Mouse (Mus musculus): Measurements from ENCODE around the gene Tmem120a. TPM values are rescaled to one million over a fixed set of nuclear protein-coding genes. Genes with fewer than 3 reads are reported as not detected.

The Tmem120a gene
- polyA plus RNA-seq, 1 experiment from 2014 or later: 37.4 TPM

DNA sequence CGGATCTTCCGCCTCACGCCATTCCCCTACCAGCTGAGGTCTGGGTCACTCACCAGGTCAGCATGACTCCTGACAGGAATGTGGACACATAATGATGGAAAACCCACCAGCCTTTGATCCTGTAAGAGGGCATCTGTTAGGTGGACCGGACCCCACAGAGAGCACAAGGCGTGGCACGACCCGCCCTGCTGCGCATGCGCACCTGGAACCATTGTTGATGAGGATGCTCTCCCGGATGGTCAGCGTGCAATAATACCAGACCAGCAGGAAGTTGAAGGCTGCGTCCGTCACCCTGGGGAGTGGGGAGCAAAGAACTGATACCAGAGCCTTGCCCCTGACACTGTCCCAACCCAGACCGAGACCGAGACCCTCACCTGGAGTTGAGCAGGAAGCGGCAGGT lies 7.7 kb downstream of the Tmem120a start:
- Histone ChIP-seq H3K4me1 (replicated peaks; ENCODE audit: control insufficient read depth, insufficient read depth) (no peaks in the 10 kb centered on the region), H3K27me3 (ENCODE audit: control insufficient read depth, insufficient read depth, low read length) (no peaks in the 10 kb centered on the region), H3K9ac (ENCODE audit: low read length) (no peak overlapping the region), H3K27ac (replicated peaks) (no peak overlapping the region), H3K36me3 (ENCODE audit: control insufficient read depth, insufficient read depth, low read length) (peaks cover 39% of the 10 kb centered on the region), H3K4me2 (replicated peaks; ENCODE audit: low read depth) (no peak overlapping the region), H3K9me3 (ENCODE audit: control insufficient read depth, low read length) (no peaks in the 10 kb centered on the region), H3K4me3 (ENCODE audit: low read depth, low read length) (no peak overlapping the region)
- ATAC-seq (ENCODE audit: low FRiP score, low TSS enrichment) (no peak), DNase-seq (ENCODE audit: low spot score) (no peak)
- 85% methylated on average over 16 of the region's 16 CpGs for WGBS
- TF ChIP-seq CTCF (IDR thresholded peaks at IDR 0.05; ENCODE audit: low read depth) (no peak), EP300 (optimal IDR thresholded peaks at IDR 0.05) (no peak)

DNA sequence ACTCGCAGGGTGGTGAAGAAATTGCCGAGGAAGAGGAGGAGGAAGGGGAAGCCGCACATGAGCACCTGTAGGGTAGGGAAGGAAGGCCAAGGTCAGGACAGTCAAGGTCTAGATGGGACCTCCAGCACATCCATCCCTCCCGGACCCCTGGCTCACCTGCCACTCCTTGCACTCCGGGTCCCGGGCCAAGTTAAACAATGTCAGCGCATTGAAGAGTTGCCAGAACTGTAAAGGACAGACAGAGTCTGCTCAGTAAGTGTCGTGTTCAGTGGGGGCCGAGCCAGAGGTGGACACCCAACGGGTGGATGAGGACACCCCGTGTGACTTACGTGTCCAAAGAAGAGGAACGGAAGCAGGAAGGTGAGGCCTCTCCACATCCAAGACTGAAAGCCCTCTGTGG lies 8.5 kb downstream of the Tmem120a start:
- DNase-seq (ENCODE audit: low spot score): no peak
- Histone ChIP-seq H3K4me3 (ENCODE audit: low read depth, low read length) (no peak overlapping the region), H3K27me3 (ENCODE audit: control insufficient read depth, insufficient read depth, low read length) (no peaks in the 10 kb centered on the region), H3K4me2 (replicated peaks; ENCODE audit: low read depth) (no peak overlapping the region), H3K9ac (ENCODE audit: low read length) (no peak overlapping the region), H3K27ac (replicated peaks) (no peak overlapping the region), H3K9me3 (ENCODE audit: control insufficient read depth, low read length) (no peaks in the 10 kb centered on the region), H3K36me3 (ENCODE audit: control insufficient read depth, insufficient read depth, low read length) (peaks cover 46% of the 10 kb centered on the region), H3K4me1 (replicated peaks; ENCODE audit: control insufficient read depth, insufficient read depth) (no peaks in the 10 kb centered on the region)
- no peak for ATAC-seq (ENCODE audit: low FRiP score, low TSS enrichment)
- TF ChIP-seq EP300 (optimal IDR thresholded peaks at IDR 0.05) (no peak), CTCF (IDR thresholded peaks at IDR 0.05; ENCODE audit: low read depth) (no peak)
- WGBS: 82% methylated on average over 13 of the region's 13 CpGs

DNA sequence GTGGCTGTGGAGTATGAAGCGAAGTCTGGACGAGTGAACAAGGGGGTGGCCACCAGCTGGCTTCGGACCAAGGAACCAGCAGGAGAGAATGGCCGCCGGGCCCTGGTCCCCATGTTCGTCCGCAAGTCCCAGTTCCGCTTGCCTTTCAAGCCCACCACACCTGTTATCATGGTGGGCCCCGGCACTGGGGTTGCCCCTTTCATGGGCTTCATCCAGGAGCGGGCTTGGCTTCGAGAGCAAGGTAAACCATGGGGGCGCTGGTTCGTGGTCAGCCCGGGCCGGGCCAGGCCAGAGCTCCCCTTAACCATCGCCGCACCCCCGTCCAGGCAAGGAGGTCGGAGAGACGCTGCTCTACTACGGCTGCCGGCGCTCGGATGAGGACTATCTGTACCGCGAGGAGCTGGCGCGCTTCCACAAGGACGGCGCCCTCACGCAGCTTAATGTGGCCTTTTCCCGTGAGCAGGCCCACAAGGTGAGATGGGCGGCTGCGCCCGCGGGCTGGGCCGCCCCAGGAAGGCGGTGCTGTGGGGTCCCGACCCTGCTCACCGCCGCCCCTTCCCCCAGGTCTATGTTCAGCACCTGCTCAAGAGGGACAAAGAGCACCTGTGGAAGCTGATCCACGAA lies 10.1 kb downstream of the Tmem120a start:
- no peak overlapping the region for H3K27ac ChIP-seq (replicated peaks)
- no peaks in the 10 kb centered on the region for H3K9me3 ChIP-seq (ENCODE audit: control insufficient read depth, low read length)
- no peak overlapping the region for H3K9ac ChIP-seq (ENCODE audit: low read length)
- H3K27me3 ChIP-seq (ENCODE audit: control insufficient read depth, insufficient read depth, low read length): no peaks in the 10 kb centered on the region
- no peaks in the 10 kb centered on the region for H3K4me1 ChIP-seq (replicated peaks; ENCODE audit: control insufficient read depth, insufficient read depth)
- TF ChIP-seq EP300 (optimal IDR thresholded peaks at IDR 0.05): no peak
- no peak for TF ChIP-seq CTCF (IDR thresholded peaks at IDR 0.05; ENCODE audit: low read depth)
- H3K4me2 ChIP-seq (replicated peaks; ENCODE audit: low read depth): no peak overlapping the region
- H3K36me3 ChIP-seq (ENCODE audit: control insufficient read depth, insufficient read depth, low read length): peaks cover 60% of the 10 kb centered on the region
- whole genome bisulfite sequencing: 92% methylated on average over 42 of the region's 42 CpGs
- DNase-seq (ENCODE audit: low spot score): no peak
- peak; percentile 18; the same call in 1 of the 2 replicates for ATAC-seq (ENCODE audit: low FRiP score, low TSS enrichment)
- H3K4me3 ChIP-seq (ENCODE audit: low read depth, low read length): no peak overlapping the region

DNA sequence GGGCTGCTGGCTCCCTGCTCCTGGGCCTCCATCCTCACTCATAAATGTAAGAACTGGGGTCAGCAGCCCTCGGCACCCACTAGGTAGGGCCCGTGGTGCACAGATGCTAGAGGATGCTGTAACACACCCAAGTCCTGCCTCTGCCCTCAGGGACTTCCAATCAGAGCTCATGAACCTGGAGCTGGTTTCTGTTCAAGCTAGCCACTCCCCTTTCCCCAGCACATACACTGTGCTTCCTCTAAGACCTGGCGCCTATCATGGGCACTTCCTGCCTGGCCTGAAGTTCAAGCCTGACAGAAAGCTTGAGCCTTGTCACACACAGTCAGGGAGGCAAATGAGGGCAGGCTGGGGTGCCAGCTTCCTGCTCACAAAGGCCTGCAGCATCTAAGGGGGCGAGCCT lies 11.2 kb downstream of the Tmem120a start:
- Histone ChIP-seq H3K27me3 (ENCODE audit: control insufficient read depth, insufficient read depth, low read length) (no peaks in the 10 kb centered on the region), H3K4me1 (replicated peaks; ENCODE audit: control insufficient read depth, insufficient read depth) (no peaks in the 10 kb centered on the region), H3K9me3 (ENCODE audit: control insufficient read depth, low read length) (no peaks in the 10 kb centered on the region), H3K4me3 (ENCODE audit: low read depth, low read length) (no peak overlapping the region), H3K9ac (ENCODE audit: low read length) (no peak overlapping the region), H3K4me2 (replicated peaks; ENCODE audit: low read depth) (no peak overlapping the region), H3K27ac (replicated peaks) (0 out of 2 replicates have a peak overlapping the region, but pooled peaks have one; percentile 18), H3K36me3 (ENCODE audit: control insufficient read depth, insufficient read depth, low read length) (peaks cover 60% of the 10 kb centered on the region)
- TF ChIP-seq EP300 (optimal IDR thresholded peaks at IDR 0.05) (no peak), CTCF (IDR thresholded peaks at IDR 0.05; ENCODE audit: low read depth) (no peak)
- DNase-seq (ENCODE audit: low spot score) (peak; percentile 12), ATAC-seq (ENCODE audit: low FRiP score, low TSS enrichment) (0 out of 2 replicates have a peak, but pooled peaks have one; percentile 17)
- 86% methylated on average over 4 of the region's 4 CpGs for WGBS

DNA sequence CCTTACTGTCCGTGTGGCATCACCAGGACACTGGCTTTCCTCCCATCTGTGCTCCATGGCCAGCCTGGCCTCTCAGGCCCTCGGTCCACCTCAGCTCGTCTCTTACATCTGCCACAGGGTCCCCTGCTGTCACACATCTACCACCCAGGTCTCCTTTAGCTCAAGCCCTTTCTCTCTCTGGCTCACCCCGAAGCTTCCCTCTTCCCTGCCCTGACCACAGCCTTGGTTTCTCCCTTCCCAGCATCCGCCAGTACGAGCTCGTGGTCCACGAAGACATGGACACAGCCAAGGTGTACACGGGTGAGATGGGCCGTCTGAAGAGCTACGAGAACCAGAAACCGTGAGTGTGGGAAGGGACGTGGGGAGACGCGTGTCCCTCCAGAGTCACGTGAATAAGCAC lies 12.9 kb downstream of the Tmem120a start:
- TF ChIP-seq EP300 (optimal IDR thresholded peaks at IDR 0.05) (no peak), CTCF (IDR thresholded peaks at IDR 0.05; ENCODE audit: low read depth) (no peak)
- no peak for DNase-seq (ENCODE audit: low spot score)
- no peak overlapping the region for H3K4me2 ChIP-seq (replicated peaks; ENCODE audit: low read depth)
- no peak for ATAC-seq (ENCODE audit: low FRiP score, low TSS enrichment)
- no peaks in the 10 kb centered on the region for H3K4me1 ChIP-seq (replicated peaks; ENCODE audit: control insufficient read depth, insufficient read depth)
- H3K36me3 ChIP-seq (ENCODE audit: control insufficient read depth, insufficient read depth, low read length): peaks cover 57% of the 10 kb centered on the region
- H3K27ac ChIP-seq (replicated peaks): no peak overlapping the region
- no peaks in the 10 kb centered on the region for H3K9me3 ChIP-seq (ENCODE audit: control insufficient read depth, low read length)
- WGBS: 92% methylated on average over 16 of the region's 16 CpGs
- no peak overlapping the region for H3K9ac ChIP-seq (ENCODE audit: low read length)
- H3K27me3 ChIP-seq (ENCODE audit: control insufficient read depth, insufficient read depth, low read length): no peaks in the 10 kb centered on the region
- H3K4me3 ChIP-seq (ENCODE audit: low read depth, low read length): no peak overlapping the region

DNA sequence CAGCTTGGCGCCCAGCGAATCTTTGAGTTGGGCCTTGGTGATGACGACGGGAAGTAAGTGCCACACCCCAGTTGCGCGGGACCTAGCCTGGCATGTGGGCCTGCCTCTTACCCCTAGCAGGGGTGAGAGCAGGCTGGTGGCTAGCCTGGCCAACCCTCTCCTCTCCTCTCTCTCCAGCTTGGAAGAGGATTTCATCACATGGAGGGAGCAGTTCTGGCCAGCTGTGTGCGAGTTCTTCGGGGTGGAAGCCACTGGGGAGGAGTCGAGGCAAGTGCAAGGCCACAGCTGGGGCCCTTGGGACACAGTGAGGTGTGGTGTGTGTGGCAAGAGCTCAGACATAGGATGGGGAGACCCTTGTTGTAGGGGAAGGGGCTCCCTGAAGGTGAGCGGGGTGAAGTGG lies 13.3 kb downstream of the Tmem120a start:
- Histone ChIP-seq H3K4me2 (replicated peaks; ENCODE audit: low read depth) (no peak overlapping the region), H3K9ac (ENCODE audit: low read length) (no peak overlapping the region), H3K9me3 (ENCODE audit: control insufficient read depth, low read length) (no peaks in the 10 kb centered on the region), H3K4me3 (ENCODE audit: low read depth, low read length) (no peak overlapping the region), H3K36me3 (ENCODE audit: control insufficient read depth, insufficient read depth, low read length) (peaks cover 57% of the 10 kb centered on the region), H3K27ac (replicated peaks) (no peak overlapping the region), H3K27me3 (ENCODE audit: control insufficient read depth, insufficient read depth, low read length) (no peaks in the 10 kb centered on the region), H3K4me1 (replicated peaks; ENCODE audit: control insufficient read depth, insufficient read depth) (0 out of 2 replicates have a peak, but pooled peaks cover 3% of the 10 kb centered on the region)
- no peak for ATAC-seq (ENCODE audit: low FRiP score, low TSS enrichment)
- WGBS: 88% methylated on average over 10 of the region's 10 CpGs
- TF ChIP-seq EP300 (optimal IDR thresholded peaks at IDR 0.05) (no peak), CTCF (IDR thresholded peaks at IDR 0.05; ENCODE audit: low read depth) (no peak)
- no peak for DNase-seq (ENCODE audit: low spot score)
